Mouse (Mus musculus): ENCODE data around the gene Epb41l1.

Gene Epb41l1

GRCm38 (mm10) chr2:156425618-156426017 lies 4.9 kb downstream of the Epb41l1 start:
- in situ Hi-C loops (cut with MboI, MseI) = loop anchor here (25.0 kb wide), 1 partner anchor 1712 kb away; the partner anchor contains the start of gene Tgm2

GRCm38 (mm10) chr2:156426151-156426550 lies 5.4 kb downstream of the Epb41l1 start:
- in situ Hi-C loops (cut with MboI, MseI) = loop anchor here (25.0 kb wide), 1 partner anchor 1711 kb away; the partner anchor contains the start of gene Tgm2

GRCm38 (mm10) chr2:156429836-156430235 lies 9.1 kb downstream of the Epb41l1 start:
- in situ Hi-C loops (cut with MboI, MseI) = loop anchor here (25.0 kb wide), 1 partner anchor 1707 kb away; the partner anchor contains the start of gene Tgm2

GRCm38 (mm10) chr2:156430326-156430725 lies 9.6 kb downstream of the Epb41l1 start:
- in situ Hi-C loops (cut with MboI, MseI) = loop anchor here (25.0 kb wide), 1 partner anchor 1707 kb away; the partner anchor contains the start of gene Tgm2

- in situ Hi-C loops (cut with MboI, MseI) = loop anchor here (25.0 kb wide), 1 partner anchor 1706 kb away; the partner anchor contains the start of gene Tgm2
Measured at GRCm38 (mm10) chr2:156431409-156431808, 10.7 kb downstream of the Epb41l1 start.

GRCm38 (mm10) chr2:156432086-156432485 lies 11.4 kb downstream of the Epb41l1 start:
- in situ Hi-C loops (cut with MboI, MseI) = loop anchor here (25.0 kb wide), 1 partner anchor 1705 kb away; the partner anchor contains the start of gene Tgm2

- in situ Hi-C loops (cut with MboI, MseI) = loop anchor here (25.0 kb wide), 1 partner anchor 1704 kb away; the partner anchor contains the start of gene Tgm2
Measured at GRCm38 (mm10) chr2:156432874-156433868, 12.5 kb downstream of the Epb41l1 start.

GRCm38 (mm10) chr2:156437637-156438036 lies 16.9 kb downstream of the Epb41l1 start:
- in situ Hi-C loops (cut with MboI, MseI) = loop anchor here (25.0 kb wide), 1 partner anchor 1700 kb away; the partner anchor contains the start of gene Tgm2

- in situ Hi-C loops (cut with MboI, MseI) = loop anchor here (10.0 to 25.0 kb wide), 2 partner anchors 615 to 1697 kb away; partner anchors contain the start of gene Tgm2
Measured at GRCm38 (mm10) chr2:156439666-156440462, 19.2 kb downstream of the Epb41l1 start.

GRCm38 (mm10) chr2:156441909-156442308 lies 21.2 kb downstream of the Epb41l1 start:
- in situ Hi-C loops (cut with MboI, MseI) = loop anchor here (10.0 to 25.0 kb wide), 2 partner anchors 613 to 1695 kb away; partner anchors contain the start of gene Tgm2

- in situ Hi-C loops (cut with MboI, MseI) = loop anchor here (10.0 to 25.0 kb wide), 2 partner anchors 611 to 1694 kb away; partner anchors contain the start of gene Tgm2
Measured at GRCm38 (mm10) chr2:156443323-156443722, 22.6 kb downstream of the Epb41l1 start.

- in situ Hi-C loops (cut with MboI, MseI) = loop anchor here (5.0 to 25.0 kb wide), 3 partner anchors 76 to 1691 kb away; partner anchors contain the start of gene Tgm2
Measured at GRCm38 (mm10) chr2:156446489-156447035, 25.9 kb downstream of the Epb41l1 start.

GRCm38 (mm10) chr2:156447413-156448295 lies 26.9 kb downstream of the Epb41l1 start:
- in situ Hi-C loops (cut with MboI, MseI) = loop anchor here (5.0 to 25.0 kb wide), 3 partner anchors 75 to 1690 kb away; partner anchors contain the start of gene Tgm2

- in situ Hi-C loops (cut with MboI, MseI) = loop anchor here (10.0 kb wide), 1 partner anchor 1047 kb away; no protein-coding TSS in a partner anchor
Measured at GRCm38 (mm10) chr2:156451225-156452148, 30.8 kb downstream of the Epb41l1 start.

GRCm38 (mm10) chr2:156452149-156452536 lies 31.4 kb downstream of the Epb41l1 start:
- in situ Hi-C loops (cut with MboI, MseI) = loop anchor here (10.0 kb wide), 1 partner anchor 1047 kb away; no protein-coding TSS in a partner anchor

- in situ Hi-C loops (cut with MboI, MseI) = loop anchor here (10.0 kb wide), 1 partner anchor 1049 kb away; no protein-coding TSS in a partner anchor
Measured at GRCm38 (mm10) chr2:156453822-156454221, 33.1 kb downstream of the Epb41l1 start.

- in situ Hi-C loops (cut with MboI, MseI) = loop anchor here (10.0 kb wide), 1 partner anchor 1051 kb away; no protein-coding TSS in a partner anchor
Measured at GRCm38 (mm10) chr2:156455508-156456108, 34.9 kb downstream of the Epb41l1 start.

Measured in T-helper 1 cell (primary cell).